ENCODE assay signal across 10 mouse cellular contexts in genomic region chr17:14691197-14691596, GRCm38 (mm10). TPM values are rescaled to one million over a fixed set of nuclear protein-coding genes. Genes with fewer than 3 reads are reported as not detected.
DNase-seq lines count a peak whose midpoint lies in the region; ATAC-seq and TF ChIP-seq lines count a peak whose summit lies in the region.
"Had no signal": no experiment of that assay in that cellular context is flagged by ENCODE, and none has a peak within 500 bp of the region (broad histone marks: within the 10 kb centered on the region; RNA-seq: fewer than 3 reads in every experiment).

No protein-coding gene starts in this region.

- no peaks in the 10 kb centered on the region for H3K79me2 ChIP-seq in heart, adult 2 months (replicated peaks; ENCODE audit: control insufficient read depth, insufficient read depth, low read length)

- no peak for TF ChIP-seq EP300 in heart, postnatal 0 days (IDR thresholded peaks at IDR 0.05; ENCODE audit: low read depth)
- no peak for TF ChIP-seq EP300 in heart, adult 2 months (IDR thresholded peaks at IDR 0.05; ENCODE audit: insufficient read depth, low read depth, low read length)

- no peaks in the 10 kb centered on the region for H3K36me3 ChIP-seq in heart, postnatal 0 days (replicated peaks; ENCODE audit: control insufficient read depth, insufficient read depth, low read length)
- no peaks in the 10 kb centered on the region for H3K36me3 ChIP-seq in heart, adult 2 months (ENCODE audit: control insufficient read depth, insufficient read depth, low read length)
- no peaks in the 10 kb centered on the region for H3K36me3 ChIP-seq in neural tube, embryonic 15.5 days
- 0 out of 2 replicates have a peak, but pooled peaks cover 12% of the 10 kb centered on the region for H3K36me3 ChIP-seq in embryonic facial prominence, embryonic 15.5 days
- H3K36me3 ChIP-seq: liver, embryonic 12.5 days; neural tube, embryonic 12.5 days had no signal

- WGBS in heart, postnatal 0 days = 28% methylated on average over 4 of the region's 4 CpGs
- WGBS in heart, adult 2 months = 40% methylated on average over 4 of the region's 4 CpGs
- WGBS in neural tube, embryonic 15.5 days = 54% methylated on average over 4 of the region's 4 CpGs
- 34% methylated on average over 4 of the region's 4 CpGs for WGBS in embryonic facial prominence, embryonic 15.5 days

- ATAC-seq in heart, postnatal 0 days (ENCODE audit: insufficient read depth, low read depth) = no peak
- ATAC-seq in neural tube, embryonic 15.5 days (ENCODE audit: low FRiP score) = no peak
- no peak for ATAC-seq in embryonic facial prominence, embryonic 15.5 days (ENCODE audit: insufficient number of reproducible peaks, low FRiP score, low TSS enrichment, low read depth)
- ATAC-seq: liver, embryonic 12.5 days had no signal

- no peaks in the 10 kb centered on the region for H3K9me3 ChIP-seq in heart, postnatal 0 days (replicated peaks; ENCODE audit: control insufficient read depth, low read length)
- no peaks in the 10 kb centered on the region for H3K9me3 ChIP-seq in neural tube, embryonic 15.5 days (replicated peaks)
- no peaks in the 10 kb centered on the region for H3K9me3 ChIP-seq in embryonic facial prominence, embryonic 15.5 days (replicated peaks)
- H3K9me3 ChIP-seq: liver, embryonic 12.5 days; neural tube, embryonic 12.5 days had no signal

- no peak overlapping the region for H3K27ac ChIP-seq in heart, postnatal 0 days (ENCODE audit: low read depth)
- H3K27ac ChIP-seq in heart, adult 2 months = no peak overlapping the region; the same call in 1 of the 2 replicates
- H3K27ac ChIP-seq in neural tube, embryonic 15.5 days (replicated peaks) = no peak overlapping the region
- peak overlapping the region; percentile 83 for H3K27ac ChIP-seq in embryonic facial prominence, embryonic 15.5 days (replicated peaks)
- H3K27ac ChIP-seq: liver, embryonic 12.5 days; neural tube, embryonic 12.5 days had no signal

- intact Hi-C loops in heart, adult 2 months (cut with DNase I) = no loop called here

- peak overlapping the region; percentile 42 for H3K4me3 ChIP-seq in heart, postnatal 0 days (ENCODE audit: low read depth, low read length)
- H3K4me3 ChIP-seq in heart, adult 2 months = no peak overlapping the region
- no peak overlapping the region for H3K4me3 ChIP-seq in neural tube, embryonic 15.5 days (replicated peaks)
- H3K4me3 ChIP-seq in embryonic facial prominence, embryonic 15.5 days (replicated peaks) = peak overlapping the region; percentile 47
- H3K4me3 ChIP-seq: erythroblast, embryonic 14.5 days; liver, embryonic 12.5 days; neural tube, embryonic 12.5 days had no signal

- no peak for DNase-seq in heart, postnatal 0 days (ENCODE audit: low spot score)
- DNase-seq in heart, adult 2 months = no peak
- DNase-seq in neural tube, embryonic 10.5 days (ENCODE audit: extremely low spot score, low spot score) = no peak
- DNase-seq in frontal cortex, postnatal 36 days (ENCODE audit: low spot score in 2 of 2) = no peak
- no peak for DNase-seq in adrenal gland, postnatal 4 days (ENCODE audit: low spot score in 2 of 2)

- H3K27me3 ChIP-seq in heart, postnatal 0 days (ENCODE audit: control insufficient read depth, insufficient read depth, low read length) = no peaks in the 10 kb centered on the region
- no peaks in the 10 kb centered on the region for H3K27me3 ChIP-seq in heart, adult 2 months (ENCODE audit: control insufficient read depth, insufficient read depth, low read length)
- H3K27me3 ChIP-seq in neural tube, embryonic 15.5 days (replicated peaks) = no peaks in the 10 kb centered on the region
- no peaks in the 10 kb centered on the region for H3K27me3 ChIP-seq in embryonic facial prominence, embryonic 15.5 days
- H3K27me3 ChIP-seq: liver, embryonic 12.5 days had no signal

- peaks cover 12% of the 10 kb centered on the region for H3K4me1 ChIP-seq in heart, postnatal 0 days (ENCODE audit: control insufficient read depth, insufficient read depth)
- peaks cover 3% of the 10 kb centered on the region for H3K4me1 ChIP-seq in heart, adult 2 months (ENCODE audit: control insufficient read depth, insufficient read depth, low read length)
- peaks cover 11% of the 10 kb centered on the region for H3K4me1 ChIP-seq in neural tube, embryonic 15.5 days
- peaks cover 28% of the 10 kb centered on the region for H3K4me1 ChIP-seq in embryonic facial prominence, embryonic 15.5 days
- H3K4me1 ChIP-seq: liver, embryonic 12.5 days had no signal

- no peak for TF ChIP-seq CTCF in heart, postnatal 0 days (IDR thresholded peaks at IDR 0.05; ENCODE audit: low read depth)
- no peak for TF ChIP-seq CTCF in heart, adult 2 months (IDR thresholded peaks at IDR 0.05)

- TF ChIP-seq POLR2A in heart, adult 2 months (IDR thresholded peaks at IDR 0.05; ENCODE audit: insufficient read depth, low read depth, low read length) = no peak

- H3K4me2 ChIP-seq in heart, postnatal 0 days (ENCODE audit: low read depth, low read length) = peak overlapping the region; percentile 41
- peak overlapping the region; percentile 56; the same call in 1 of the 2 replicates for H3K4me2 ChIP-seq in neural tube, embryonic 15.5 days
- H3K4me2 ChIP-seq in embryonic facial prominence, embryonic 15.5 days (replicated peaks) = peak overlapping the region; percentile 49
- H3K4me2 ChIP-seq: liver, embryonic 12.5 days; neural tube, embryonic 12.5 days had no signal

- H3K9ac ChIP-seq in heart, postnatal 0 days (replicated peaks; ENCODE audit: low read depth, low read length) = peak overlapping the region; percentile 38; the same call in 1 of the 2 replicates
- no peak overlapping the region for H3K9ac ChIP-seq in heart, adult 2 months (ENCODE audit: low read depth, low read length)
- H3K9ac ChIP-seq in neural tube, embryonic 15.5 days (replicated peaks) = no peak overlapping the region
- H3K9ac ChIP-seq in embryonic facial prominence, embryonic 15.5 days = no peak overlapping the region
- H3K9ac ChIP-seq: liver, embryonic 12.5 days; neural tube, embryonic 12.5 days had no signal

RNA-seq across cellular contexts. Expression of gene Thbs2, which starts 2.8 kb away (rescaled TPM):
- total RNA-seq in heart, postnatal 0 days (2014; rRNA removed; ENCODE audit: low replicate concordance) = 39.5 and 49.7 TPM in 2 replicates
- polyA plus RNA-seq in heart, postnatal 0 days (2015; fragmentation: Nextera tagmentation; extraction: Ambion mirVana) = 17.8 and 17.9 TPM in 2 replicates
- total RNA-seq in heart, adult 2 months (2021) = 10 to 100 TPM; 12.2 to 21.0 TPM
- polyA plus RNA-seq in heart, adult 2 months (2012; rRNA removed) = 10.8 and 22.0 TPM in 2 replicates
- 9.3 and 15.8 TPM in 2 replicates for polyA plus RNA-seq in neural tube, embryonic 15.5 days (2015; fragmentation: Nextera tagmentation; extraction: Ambion mirVana)
- 72.0 and 86.0 TPM in 2 replicates for polyA plus RNA-seq in embryonic facial prominence, embryonic 15.5 days (2015; fragmentation: Nextera tagmentation; extraction: Ambion mirVana)
- total RNA-seq in adrenal gland, postnatal 4 days (2021) = 10 to 100 TPM; 25.5 to 29.2 TPM
- polyA plus RNA-seq: erythroblast, embryonic 14.5 days had no signal

Comparison
In these comparisons a context has a peak if more than half of its experiments do, and no peak if none do; other contexts are left out.
1. H3K4me3 ChIP-seq: peak in heart, postnatal 0 days (single experiment) and embryonic facial prominence, embryonic 15.5 days (single experiment); none in heart, adult 2 months (single experiment) and neural tube, embryonic 15.5 days (single experiment).
2. Peak in every context shown above with its lines, with median percentiles within 50 percentile points of each other: H3K4me2 ChIP-seq.